Mouse (Mus musculus): ENCODE measurements around the gene Ppp1r36.
"Not testable (repeated sequence)": the region's sequence is repeated elsewhere in the genome, so short reads cannot be mapped to it uniquely, and the experiment has no call there.

The Ppp1r36 gene

GRCm38 (mm10) chr12:76458445-76458844 lies 41.1 kb downstream of the Ppp1r36 start:
- DNase-seq, result not testable (repeated sequence)

- no peak for DNase-seq
These were observed 41.7 kb downstream of the Ppp1r36 start for GRCm38 (mm10) chr12:76459032-76459431.

DNA sequence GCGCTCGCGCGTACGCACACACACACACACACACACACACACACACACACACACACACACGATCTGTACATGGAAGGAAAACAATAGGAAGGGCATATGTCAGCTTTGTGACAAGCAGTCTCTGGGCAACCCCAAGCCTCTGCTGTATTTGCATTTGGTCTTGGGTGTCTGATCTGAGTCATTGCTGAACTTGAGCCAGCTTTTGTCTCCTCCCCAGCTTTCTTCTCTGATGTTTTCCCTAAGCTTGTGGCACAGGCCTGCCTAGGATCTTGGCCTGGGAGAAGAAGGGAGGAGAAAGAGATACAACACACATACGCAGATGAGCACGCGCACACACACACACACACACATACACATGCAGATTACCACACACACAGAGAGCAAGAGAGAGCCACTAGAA lies 46.1 kb downstream of the Ppp1r36 start:
- DNase-seq, result no peak

DNA sequence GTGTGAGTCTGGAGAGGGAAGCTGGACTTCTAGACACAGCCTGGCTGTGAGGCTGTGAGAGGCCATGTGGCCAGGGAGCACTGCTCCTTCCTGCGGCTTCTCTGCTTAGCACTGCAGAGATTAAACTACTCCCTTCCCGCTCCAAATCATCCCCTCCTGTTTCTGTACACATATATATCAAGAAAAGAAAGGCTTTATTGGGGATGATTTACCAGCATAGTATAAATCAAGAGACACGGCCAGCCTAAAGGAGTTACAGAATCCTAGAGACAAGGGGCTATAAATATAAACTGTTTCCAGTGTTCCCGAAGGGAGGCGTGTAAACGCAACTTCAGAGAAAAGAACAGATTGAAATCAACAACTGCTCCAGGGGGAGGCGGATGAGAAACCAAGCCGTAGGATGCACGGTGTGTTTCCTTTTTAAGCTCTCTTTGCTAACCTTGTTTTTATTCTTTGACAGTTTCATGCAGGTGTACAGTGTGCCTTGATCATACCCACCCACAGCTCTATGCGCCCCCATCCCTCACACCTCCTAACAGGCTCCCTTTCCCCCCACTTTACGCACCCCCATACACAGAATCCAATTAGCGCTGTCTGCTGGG lies 47.4 kb downstream of the Ppp1r36 start:
- no peak for DNase-seq

DNA sequence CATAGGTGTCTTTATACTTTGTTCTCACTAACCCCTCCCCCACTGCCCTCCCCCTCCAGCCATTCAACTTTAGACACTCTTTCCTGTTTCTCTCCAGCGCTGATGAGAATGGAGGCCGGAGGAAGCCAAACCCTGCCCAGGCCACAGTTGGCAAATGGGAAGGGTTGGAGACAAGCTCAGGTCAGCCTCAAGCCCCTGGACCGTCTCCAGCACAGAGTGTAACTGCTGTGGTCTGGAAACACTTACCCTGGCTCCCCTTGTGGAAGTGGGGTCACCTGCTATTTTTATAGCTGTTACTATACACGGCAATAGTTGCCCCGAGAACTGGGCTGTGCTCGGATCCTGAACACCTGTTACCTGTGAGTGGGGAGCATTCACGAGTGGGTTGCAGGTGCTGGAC lies 49.3 kb downstream of the Ppp1r36 start:
- peak in 1 of 2 experiments; percentile 15 for DNase-seq

GRCm38 (mm10) chr12:76467256-76467655 lies 49.9 kb downstream of the Ppp1r36 start:
- DNase-seq, result no peak

DNA sequence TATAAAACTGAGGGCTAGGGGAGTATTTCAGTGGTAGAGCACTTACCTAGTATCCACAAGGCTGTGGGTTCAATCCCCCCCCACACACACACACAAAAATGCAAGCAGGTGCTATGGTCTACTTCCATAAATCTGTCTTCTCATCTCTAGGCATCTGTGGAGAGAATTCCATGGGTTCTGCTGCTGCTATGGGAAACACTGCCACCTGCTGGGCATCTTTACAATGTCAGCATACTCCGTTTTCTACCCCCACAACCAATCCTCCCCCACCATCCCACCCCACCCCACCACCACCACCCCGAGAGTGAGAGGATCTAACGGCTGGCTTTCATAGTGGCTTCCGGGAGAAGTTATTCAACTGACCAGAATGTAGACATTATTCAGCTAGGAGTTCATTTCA lies 54.7 kb downstream of the Ppp1r36 start:
- DNase-seq, result peak; percentile 71 to 85

DNA sequence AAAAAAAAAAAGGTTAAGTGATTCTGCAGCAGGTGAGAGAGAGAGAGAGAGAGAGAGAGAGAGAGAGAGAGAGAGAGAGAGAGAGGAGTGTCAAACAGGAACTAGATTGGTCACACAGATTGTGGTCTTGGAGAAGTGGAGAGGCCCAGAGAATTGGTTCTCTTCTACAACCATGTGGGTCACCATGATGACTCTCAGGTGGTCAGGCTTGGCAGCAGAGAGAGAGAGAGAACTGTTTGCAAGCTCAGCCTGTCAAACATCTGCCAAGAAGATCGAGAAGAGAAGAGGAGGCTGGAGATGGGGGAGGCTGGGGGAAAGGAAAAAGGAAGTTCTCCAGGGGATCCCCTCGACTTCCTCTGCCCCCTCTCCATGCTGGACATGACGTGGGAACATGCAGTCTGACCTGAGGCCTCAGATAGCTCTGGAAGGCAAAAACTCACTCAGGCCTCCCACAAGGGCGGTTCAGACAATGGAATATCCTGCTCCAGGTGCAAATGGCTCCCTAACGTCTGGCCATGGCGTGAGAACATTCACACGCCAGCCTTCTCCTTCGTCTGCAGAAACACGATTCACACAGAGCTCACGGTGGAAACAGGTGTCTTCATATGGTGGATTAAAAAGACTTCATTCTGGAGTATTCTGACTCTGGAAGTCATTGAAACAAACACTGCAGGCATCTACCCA lies 56.4 kb downstream of the Ppp1r36 start:
- DNase-seq, result no peak

- no peak for DNase-seq
These were observed 56.9 kb downstream of the Ppp1r36 start for GRCm38 (mm10) chr12:76474246-76474583.

DNA sequence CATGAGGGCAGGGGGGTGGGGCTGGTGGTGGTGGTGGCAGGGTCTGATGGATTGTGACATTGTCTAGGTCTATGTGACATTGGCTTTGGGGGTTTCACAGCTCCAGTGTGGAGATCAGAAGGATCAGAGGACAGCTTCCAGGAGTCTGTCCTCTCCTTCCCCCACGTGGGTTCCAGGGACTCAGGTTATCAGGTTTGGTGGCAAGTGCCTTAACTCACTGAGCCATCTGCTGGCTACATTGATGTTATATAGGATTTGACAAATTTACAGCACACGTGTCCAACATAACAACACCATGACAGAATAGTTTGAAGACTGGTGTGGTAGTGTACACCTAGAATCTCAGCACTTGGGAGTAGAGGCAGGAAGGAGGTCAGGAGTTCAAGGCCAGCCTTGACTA lies 57.5 kb downstream of the Ppp1r36 start:
- no peak for DNase-seq

DNA sequence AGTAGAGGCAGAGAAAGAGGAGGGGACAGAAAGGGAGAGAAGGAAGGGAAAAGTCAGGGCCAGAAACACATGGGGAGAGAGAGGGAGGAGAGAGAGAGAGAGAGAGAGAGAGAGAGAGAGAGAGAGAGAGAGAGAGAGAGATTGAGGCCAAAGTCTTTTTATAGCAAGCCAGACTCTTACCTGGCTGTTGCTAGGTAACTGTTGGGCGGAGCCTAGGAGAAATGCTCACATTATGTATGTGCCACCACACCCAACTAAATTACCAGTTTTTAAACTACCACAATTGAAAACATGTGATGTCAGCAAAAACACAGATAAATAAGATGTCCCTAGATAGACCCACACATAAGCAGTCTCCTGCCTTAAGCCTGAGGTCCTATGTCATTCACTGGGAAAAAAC lies 58.8 kb downstream of the Ppp1r36 start:
- no peak for DNase-seq

DNA sequence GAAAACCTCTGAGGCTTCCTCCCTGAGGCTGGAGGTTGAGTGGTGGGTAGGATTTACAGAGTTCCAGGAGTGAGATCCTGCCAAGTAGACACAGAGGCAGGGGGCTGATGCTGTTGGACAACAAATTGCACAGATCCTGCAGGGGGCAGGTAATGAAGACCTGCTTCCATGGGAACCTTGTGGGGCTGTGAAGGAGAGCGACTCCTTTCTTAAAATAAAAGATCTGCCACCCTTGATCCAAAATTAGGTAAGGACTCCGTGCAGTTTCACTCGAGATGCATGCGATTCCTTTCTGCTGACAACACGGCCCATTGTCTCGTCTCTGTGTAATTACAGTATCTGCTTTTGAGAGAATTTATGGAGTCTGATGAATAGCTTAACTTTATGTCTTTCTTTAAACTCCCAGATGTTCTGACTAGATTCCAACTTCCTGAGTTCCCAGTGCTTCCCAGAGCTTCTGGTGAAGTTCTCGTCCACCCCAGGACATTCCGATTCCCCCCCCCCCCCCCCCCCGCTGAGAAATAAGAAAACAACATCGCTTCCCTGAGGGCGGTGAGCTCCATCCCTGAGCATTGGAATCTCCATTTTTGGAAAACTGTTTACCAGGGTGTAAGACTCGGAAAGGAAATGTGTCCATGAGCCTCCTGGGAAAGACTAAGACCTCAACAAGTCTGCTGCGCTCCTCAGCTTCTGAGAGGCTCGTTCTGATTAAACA lies 61.1 kb downstream of the Ppp1r36 start:
- no peak for DNase-seq

- no peak for DNase-seq
These were observed 61.8 kb downstream of the Ppp1r36 start for GRCm38 (mm10) chr12:76479174-76479573.

- no peak for DNase-seq
These were observed 62.6 kb downstream of the Ppp1r36 start for GRCm38 (mm10) chr12:76479836-76480495.

- no peak for DNase-seq
These were observed 65.1 kb downstream of the Ppp1r36 start for GRCm38 (mm10) chr12:76482446-76482845.

- DNase-seq, result no peak
These were observed 65.6 kb downstream of the Ppp1r36 start for GRCm38 (mm10) chr12:76482948-76483347.

GRCm38 (mm10) chr12:76484881-76485280 lies 67.5 kb downstream of the Ppp1r36 start:
- DNase-seq, result no peak

DNA sequence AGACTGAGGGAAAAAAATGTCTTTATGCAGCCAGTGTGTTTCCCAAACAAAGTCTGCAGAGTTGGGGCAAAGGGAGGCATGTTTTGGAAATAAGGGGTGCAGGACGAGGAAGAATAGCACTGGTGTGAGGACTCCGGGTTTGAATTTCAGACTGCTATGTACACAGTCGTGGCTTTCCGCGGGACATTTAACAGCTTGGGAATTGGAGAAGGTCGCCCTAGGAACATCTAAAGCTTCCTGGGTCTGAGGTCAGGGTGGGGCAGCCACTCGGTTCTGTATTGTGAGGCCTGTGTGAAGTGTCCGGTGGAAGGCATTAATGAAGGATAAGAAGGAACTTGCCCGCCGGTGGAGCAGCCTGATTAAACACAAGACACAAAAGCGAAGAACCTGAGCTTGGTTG lies 68.0 kb downstream of the Ppp1r36 start:
- no peak for DNase-seq

DNA sequence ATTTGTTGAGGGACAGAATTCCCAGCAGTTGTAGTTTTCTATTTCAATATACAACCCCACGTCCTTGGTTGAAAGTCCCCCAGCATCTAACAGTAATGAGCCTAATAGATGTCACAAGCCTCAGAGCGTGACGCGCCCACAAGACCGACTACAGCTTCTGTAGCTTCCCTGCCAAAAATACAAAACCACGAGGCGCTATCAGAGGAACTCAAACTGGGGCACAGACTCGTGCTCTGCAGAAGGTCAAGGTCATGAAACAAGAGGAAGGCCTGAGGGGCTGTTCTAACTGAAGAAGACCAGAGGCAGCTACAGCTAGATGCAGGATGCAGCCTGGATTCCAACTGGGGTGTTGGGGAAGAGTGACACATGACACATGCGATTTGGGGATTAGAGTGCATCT lies 69.6 kb downstream of the Ppp1r36 start:
- DNase-seq, result no peak

Data from cerebellum, postnatal 25 days (tissue).